Mouse (Mus musculus) NIH3T3 (cell line): ENCODE measurements around the gene Sugt1.

Experiments
- DNase-seq: peaks from one replicate; pipeline ENCODE4 v3.0.0-alpha.2; 2012; ENCODE audit warnings: low read depth

The Sugt1 gene

GRCm38 (mm10) chr14:79587139-79587851 is at the start of gene Sugt1:
Gene Sugt1 (plus strand): TSS chr14:79587691.
- DNase-seq, result peak; percentile 95

GRCm38 (mm10) chr14:79537921-79538320 is 49.6 kb upstream of the Sugt1 start:
- no peak for DNase-seq

- no peak for DNase-seq
Observed at GRCm38 (mm10) chr14:79541606-79542005, 45.9 kb upstream of the Sugt1 start.

- peak; percentile 85 for DNase-seq
Observed at GRCm38 (mm10) chr14:79549343-79549742, 38.1 kb upstream of the Sugt1 start.

- peak; percentile 67 for DNase-seq
Observed at GRCm38 (mm10) chr14:79551929-79552328, 35.6 kb upstream of the Sugt1 start.

GRCm38 (mm10) chr14:79552854-79553253 is 34.6 kb upstream of the Sugt1 start:
- no peak for DNase-seq

GRCm38 (mm10) chr14:79557796-79558195 is 29.7 kb upstream of the Sugt1 start:
- no peak for DNase-seq

- DNase-seq, result peak; percentile 77
Observed at GRCm38 (mm10) chr14:79562745-79563144, 24.7 kb upstream of the Sugt1 start.

- DNase-seq, result peak; percentile 27
Observed at GRCm38 (mm10) chr14:79564784-79565183, 22.7 kb upstream of the Sugt1 start.

- DNase-seq, result no peak
Observed at GRCm38 (mm10) chr14:79573482-79574191, 13.9 kb upstream of the Sugt1 start.

GRCm38 (mm10) chr14:79574361-79574760 is 13.1 kb upstream of the Sugt1 start:
- DNase-seq, result no peak

GRCm38 (mm10) chr14:79583526-79584245 is 3.8 kb upstream of the Sugt1 start:
- no peak for DNase-seq

- DNase-seq, result no peak
Observed at GRCm38 (mm10) chr14:79586499-79587138, 872 bp upstream of the Sugt1 start.

- no peak for DNase-seq
Observed at GRCm38 (mm10) chr14:79587852-79588229, 350 bp downstream of the Sugt1 start.

GRCm38 (mm10) chr14:79588534-79588951 is 1.1 kb downstream of the Sugt1 start:
- peak; percentile 24 for DNase-seq

GRCm38 (mm10) chr14:79589401-79589800 is 1.9 kb downstream of the Sugt1 start:
- no peak for DNase-seq

- no peak for DNase-seq
Observed at GRCm38 (mm10) chr14:79590916-79591315, 3.4 kb downstream of the Sugt1 start.

GRCm38 (mm10) chr14:79591611-79592010 is 4.1 kb downstream of the Sugt1 start:
- DNase-seq, result no peak

- DNase-seq, result no peak
Observed at GRCm38 (mm10) chr14:79594069-79594468, 6.6 kb downstream of the Sugt1 start.

- DNase-seq, result no peak
Observed at GRCm38 (mm10) chr14:79596602-79597001, 9.1 kb downstream of the Sugt1 start.

- no peak for DNase-seq
Observed at GRCm38 (mm10) chr14:79605881-79606280, 18.4 kb downstream of the Sugt1 start.

GRCm38 (mm10) chr14:79606392-79606791 is 18.9 kb downstream of the Sugt1 start:
- no peak for DNase-seq
